Mouse (Mus musculus): Measurements from ENCODE around the gene Shc3. TPM values are rescaled to one million over a fixed set of nuclear protein-coding genes. Genes with fewer than 3 reads are reported as not detected.

Shc3 gene
- polyA plus RNA-seq, 1 experiment from 2014 or later = 3.4 TPM

GRCm38 (mm10) chr13:51518880-51519279 lies 50.3 kb downstream of the Shc3 start:
- Histone ChIP-seq H3K4me3 (ENCODE audit: low read depth, low read length) (no peak overlapping the region), H3K36me3 (ENCODE audit: control insufficient read depth, insufficient read depth, low read length) (no peaks in the 10 kb centered on the region), H3K27me3 (ENCODE audit: control insufficient read depth, insufficient read depth, low read length) (no peaks in the 10 kb centered on the region), H3K27ac (ENCODE audit: low read depth, low read length) (no peak overlapping the region), H3K9ac (ENCODE audit: low read depth, low read length) (no peak overlapping the region), H3K9me3 (ENCODE audit: control insufficient read depth, low read length) (no peaks in the 10 kb centered on the region), H3K4me2 (replicated peaks; ENCODE audit: low read depth, low read length) (no peak overlapping the region), H3K4me1 (replicated peaks; ENCODE audit: control insufficient read depth, insufficient read depth, low read length) (no peaks in the 10 kb centered on the region)
- 94% methylated on average over 6 of the region's 6 CpGs for WGBS
- ATAC-seq (ENCODE audit: low FRiP score) (no peak), DNase-seq (ENCODE audit: low spot score) (no peak)

GRCm38 (mm10) chr13:51517943-51518342 lies 51.3 kb downstream of the Shc3 start:
- no peak for ATAC-seq (ENCODE audit: low FRiP score)
- DNase-seq (ENCODE audit: low spot score) = no peak
- H3K4me3 ChIP-seq (ENCODE audit: low read depth, low read length) = no peak overlapping the region
- no peaks in the 10 kb centered on the region for H3K4me1 ChIP-seq (replicated peaks; ENCODE audit: control insufficient read depth, insufficient read depth, low read length)
- no peak overlapping the region for H3K27ac ChIP-seq (ENCODE audit: low read depth, low read length)
- no peak overlapping the region for H3K9ac ChIP-seq (ENCODE audit: low read depth, low read length)
- 88% methylated on average over 4 of the region's 4 CpGs for WGBS
- H3K4me2 ChIP-seq (replicated peaks; ENCODE audit: low read depth, low read length) = no peak overlapping the region
- no peaks in the 10 kb centered on the region for H3K27me3 ChIP-seq (ENCODE audit: control insufficient read depth, insufficient read depth, low read length)
- no peaks in the 10 kb centered on the region for H3K36me3 ChIP-seq (ENCODE audit: control insufficient read depth, insufficient read depth, low read length)
- no peaks in the 10 kb centered on the region for H3K9me3 ChIP-seq (ENCODE audit: control insufficient read depth, low read length)

- ATAC-seq (ENCODE audit: low FRiP score) (no peak), DNase-seq (ENCODE audit: low spot score) (no peak)
- Histone ChIP-seq H3K4me2 (replicated peaks; ENCODE audit: low read depth, low read length) (no peak overlapping the region), H3K9ac (ENCODE audit: low read depth, low read length) (no peak overlapping the region), H3K9me3 (ENCODE audit: control insufficient read depth, low read length) (no peaks in the 10 kb centered on the region), H3K4me1 (replicated peaks; ENCODE audit: control insufficient read depth, insufficient read depth, low read length) (no peaks in the 10 kb centered on the region), H3K4me3 (ENCODE audit: low read depth, low read length) (no peak overlapping the region), H3K27me3 (ENCODE audit: control insufficient read depth, insufficient read depth, low read length) (no peaks in the 10 kb centered on the region), H3K27ac (ENCODE audit: low read depth, low read length) (no peak overlapping the region), H3K36me3 (ENCODE audit: control insufficient read depth, insufficient read depth, low read length) (no peaks in the 10 kb centered on the region)
- WGBS = 85% methylated on average over 9 of the region's 9 CpGs
Observed at GRCm38 (mm10) chr13:51508836-51509235, 60.4 kb downstream of the Shc3 start.

- ATAC-seq (ENCODE audit: low FRiP score) = no peak
- no peak overlapping the region for H3K9ac ChIP-seq (ENCODE audit: low read depth, low read length)
- H3K9me3 ChIP-seq (ENCODE audit: control insufficient read depth, low read length) = no peaks in the 10 kb centered on the region
- WGBS = 91% methylated on average over 5 of the region's 5 CpGs
- no peak overlapping the region for H3K4me3 ChIP-seq (ENCODE audit: low read depth, low read length)
- no peak overlapping the region for H3K4me2 ChIP-seq (replicated peaks; ENCODE audit: low read depth, low read length)
- H3K36me3 ChIP-seq (ENCODE audit: control insufficient read depth, insufficient read depth, low read length) = no peaks in the 10 kb centered on the region
- no peaks in the 10 kb centered on the region for H3K4me1 ChIP-seq (replicated peaks; ENCODE audit: control insufficient read depth, insufficient read depth, low read length)
- H3K27ac ChIP-seq (ENCODE audit: low read depth, low read length) = no peak overlapping the region
- DNase-seq (ENCODE audit: low spot score) = no peak
- no peaks in the 10 kb centered on the region for H3K27me3 ChIP-seq (ENCODE audit: control insufficient read depth, insufficient read depth, low read length)
Observed at GRCm38 (mm10) chr13:51505711-51506110, 63.5 kb downstream of the Shc3 start.

- Histone ChIP-seq H3K9ac (ENCODE audit: low read depth, low read length) (no peak overlapping the region), H3K4me2 (replicated peaks; ENCODE audit: low read depth, low read length) (no peak overlapping the region), H3K27me3 (ENCODE audit: control insufficient read depth, insufficient read depth, low read length) (no peaks in the 10 kb centered on the region), H3K4me1 (replicated peaks; ENCODE audit: control insufficient read depth, insufficient read depth, low read length) (no peaks in the 10 kb centered on the region), H3K4me3 (ENCODE audit: low read depth, low read length) (no peak overlapping the region), H3K9me3 (ENCODE audit: control insufficient read depth, low read length) (no peaks in the 10 kb centered on the region), H3K36me3 (ENCODE audit: control insufficient read depth, insufficient read depth, low read length) (no peaks in the 10 kb centered on the region), H3K27ac (ENCODE audit: low read depth, low read length) (no peak overlapping the region)
- ATAC-seq (ENCODE audit: low FRiP score) (no peak), DNase-seq (ENCODE audit: low spot score) (no peak)
- 84% methylated on average over 1 of the region's 1 CpGs for WGBS
Observed at GRCm38 (mm10) chr13:51499769-51500168, 69.5 kb downstream of the Shc3 start.

GRCm38 (mm10) chr13:51493676-51494075 lies 75.5 kb downstream of the Shc3 start:
- DNase-seq (ENCODE audit: low spot score) (no peak), ATAC-seq (ENCODE audit: low FRiP score) (no peak)
- H3K9me3 ChIP-seq (ENCODE audit: control insufficient read depth, low read length) = no peaks in the 10 kb centered on the region
- H3K9ac ChIP-seq (ENCODE audit: low read depth, low read length) = no peak overlapping the region
- no peaks in the 10 kb centered on the region for H3K27me3 ChIP-seq (ENCODE audit: control insufficient read depth, insufficient read depth, low read length)
- H3K4me2 ChIP-seq (replicated peaks; ENCODE audit: low read depth, low read length) = no peak overlapping the region
- H3K36me3 ChIP-seq (ENCODE audit: control insufficient read depth, insufficient read depth, low read length) = no peaks in the 10 kb centered on the region
- 88% methylated on average over 9 of the region's 9 CpGs for WGBS
- H3K27ac ChIP-seq (ENCODE audit: low read depth, low read length) = no peak overlapping the region
- H3K4me3 ChIP-seq (ENCODE audit: low read depth, low read length) = no peak overlapping the region
- no peaks in the 10 kb centered on the region for H3K4me1 ChIP-seq (replicated peaks; ENCODE audit: control insufficient read depth, insufficient read depth, low read length)

- Histone ChIP-seq H3K4me2 (replicated peaks; ENCODE audit: low read depth, low read length) (no peak overlapping the region), H3K9me3 (ENCODE audit: control insufficient read depth, low read length) (no peaks in the 10 kb centered on the region), H3K36me3 (ENCODE audit: control insufficient read depth, insufficient read depth, low read length) (no peaks in the 10 kb centered on the region), H3K4me3 (ENCODE audit: low read depth, low read length) (no peak overlapping the region), H3K27ac (ENCODE audit: low read depth, low read length) (no peak overlapping the region), H3K4me1 (replicated peaks; ENCODE audit: control insufficient read depth, insufficient read depth, low read length) (no peaks in the 10 kb centered on the region), H3K27me3 (ENCODE audit: control insufficient read depth, insufficient read depth, low read length) (no peaks in the 10 kb centered on the region), H3K9ac (ENCODE audit: low read depth, low read length) (no peak overlapping the region)
- DNase-seq (ENCODE audit: low spot score) (no peak), ATAC-seq (ENCODE audit: low FRiP score) (no peak)
- WGBS = 73% methylated on average over 8 of the region's 8 CpGs
Observed at GRCm38 (mm10) chr13:51491649-51492435, 77.4 kb downstream of the Shc3 start.

- Histone ChIP-seq H3K9me3 (ENCODE audit: control insufficient read depth, low read length) (no peaks in the 10 kb centered on the region), H3K4me3 (ENCODE audit: low read depth, low read length) (no peak overlapping the region), H3K27me3 (ENCODE audit: control insufficient read depth, insufficient read depth, low read length) (no peaks in the 10 kb centered on the region), H3K9ac (ENCODE audit: low read depth, low read length) (no peak overlapping the region), H3K36me3 (ENCODE audit: control insufficient read depth, insufficient read depth, low read length) (no peaks in the 10 kb centered on the region), H3K4me1 (replicated peaks; ENCODE audit: control insufficient read depth, insufficient read depth, low read length) (no peaks in the 10 kb centered on the region), H3K4me2 (replicated peaks; ENCODE audit: low read depth, low read length) (no peak overlapping the region), H3K27ac (ENCODE audit: low read depth, low read length) (no peak overlapping the region)
- DNase-seq (ENCODE audit: low spot score) (no peak), ATAC-seq (ENCODE audit: low FRiP score) (no peak)
- 92% methylated on average over 6 of the region's 6 CpGs for WGBS
Observed at GRCm38 (mm10) chr13:51490195-51490594, 79.0 kb downstream of the Shc3 start.

GRCm38 (mm10) chr13:51488945-51489344 lies 80.3 kb downstream of the Shc3 start:
- ATAC-seq (ENCODE audit: low FRiP score) = no peak

More at GRCm38 (mm10) chr13:51488945-51489344, 80.3 kb downstream of the Shc3 start:
- no peaks in the 10 kb centered on the region for H3K9me3 ChIP-seq (ENCODE audit: control insufficient read depth, low read length)
- H3K4me3 ChIP-seq (ENCODE audit: low read depth, low read length) = no peak overlapping the region
- H3K4me1 ChIP-seq (replicated peaks; ENCODE audit: control insufficient read depth, insufficient read depth, low read length) = no peaks in the 10 kb centered on the region
- H3K27ac ChIP-seq (ENCODE audit: low read depth, low read length) = no peak overlapping the region
- 87% methylated on average over 3 of the region's 3 CpGs for WGBS
- H3K9ac ChIP-seq (ENCODE audit: low read depth, low read length) = no peak overlapping the region
- no peaks in the 10 kb centered on the region for H3K36me3 ChIP-seq (ENCODE audit: control insufficient read depth, insufficient read depth, low read length)
- H3K27me3 ChIP-seq (ENCODE audit: control insufficient read depth, insufficient read depth, low read length) = no peaks in the 10 kb centered on the region
- no peak overlapping the region for H3K4me2 ChIP-seq (replicated peaks; ENCODE audit: low read depth, low read length)
- no peak for DNase-seq (ENCODE audit: low spot score)

Data from hindbrain, embryonic 11.5 days (tissue).